Mouse (Mus musculus) kidney, adult 2 months (tissue): ENCODE measurements around the gene Blnk.

Experiments
- CTCF ChIP-seq: fragments of 200-500 bp; conservative IDR thresholded peaks from 2 replicates; pipeline ENCODE4 v1.5.1; 2011; ENCODE audit warnings: low read depth, mild to moderate bottlenecking, control low read depth, low read length, moderate library complexity, mixed read lengths; ENCODE audit not compliant: insufficient read depth, insufficient read length
- POLR2A ChIP-seq: fragments of 200-500 bp; IDR thresholded peaks from one replicate; pipeline ENCODE4 v1.6.1; 2011; ENCODE audit warnings: low read depth, low read length, control low read depth

DNA sequence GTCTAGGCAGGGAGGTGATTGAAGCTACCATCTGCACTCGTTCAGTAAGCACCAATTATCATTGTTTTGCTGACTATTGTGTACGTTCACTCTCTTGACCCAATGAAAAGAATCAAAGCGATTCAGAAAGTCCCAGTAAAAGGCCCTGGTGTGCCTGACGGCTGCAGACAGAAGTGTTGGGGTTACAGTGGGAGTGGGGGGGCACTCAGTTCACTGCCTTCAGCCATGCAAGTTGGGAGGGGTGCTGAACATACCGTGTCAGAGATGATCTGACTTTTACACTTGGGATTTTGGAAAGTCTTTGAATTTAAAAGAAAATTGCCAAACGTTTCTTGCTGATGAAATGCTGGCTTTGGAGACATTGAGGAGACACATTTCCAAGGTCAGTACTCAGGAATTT lies 35.8 kb upstream of the Blnk start:
- TF ChIP-seq CTCF = no peak
- TF ChIP-seq POLR2A = no peak
